Mouse (Mus musculus) heart, embryonic 15.5 days (tissue): ENCODE measurements around the gene Olfr1015. TPM values are rescaled to one million over a fixed set of nuclear protein-coding genes. Genes with fewer than 3 reads are reported as not detected.

Experiments
- ATAC-seq: fragments of 200-750 bp; cut with Nextera tagmentation; replicated peaks from 2 replicates; pipeline ENCODE4 v1.8.0; 2017; ENCODE audit warnings: low read depth, moderate TSS enrichment; ENCODE audit not compliant: insufficient number of reproducible peaks, insufficient read depth, low FRiP score
- H3K27ac ChIP-seq: fragments of 300-500 bp; sonication (generic); 2 replicates; pipeline ENCODE4 v1.5.1; 2015; ENCODE audit warnings: mild to moderate bottlenecking, inconsistent platforms
- H3K27me3 ChIP-seq: fragments of 300-500 bp; sonication (generic); 2 replicates; pipeline ENCODE4 v1.6.1; 2015; ENCODE audit warnings: inconsistent platforms
- H3K36me3 ChIP-seq: fragments of 300-500 bp; sonication (generic); 2 replicates; pipeline ENCODE4 v1.6.1; 2015; ENCODE audit warnings: mild to moderate bottlenecking, inconsistent platforms
- H3K4me1 ChIP-seq: fragments of 300-500 bp; sonication (generic); replicated peaks from 2 replicates; pipeline ENCODE4 v1.6.1; 2015; ENCODE audit warnings: inconsistent platforms
- H3K4me2 ChIP-seq: fragments of 300-500 bp; sonication (generic); 2 replicates; pipeline ENCODE4 v1.6.1; 2015; ENCODE audit warnings: inconsistent platforms, mild to moderate bottlenecking, moderate library complexity
- H3K4me3 ChIP-seq: fragments of 300-500 bp; sonication (generic); 2 replicates; pipeline ENCODE4 v1.5.1; 2015; ENCODE audit warnings: mild to moderate bottlenecking, inconsistent platforms
- H3K9ac ChIP-seq: fragments of 300-500 bp; sonication (generic); 2 replicates; pipeline ENCODE4 v1.6.1; 2015; ENCODE audit warnings: mild to moderate bottlenecking, inconsistent platforms
- H3K9me3 ChIP-seq: fragments of 300-500 bp; sonication (generic); replicated peaks from 2 replicates; pipeline ENCODE4 v1.6.1; 2016; ENCODE audit warnings: inconsistent platforms
- WGBS: fragments of 180-500 bp; shearing (Covaris S2); methylation state at CpG from one replicate; pipeline ENCODE4 v1.1.7; 2015; ENCODE audit warnings: mixed read lengths; 5-methylcytosine and 5-hydroxymethylcytosine counted together
- polyA plus RNA-seq: library from polyadenylated mRNA; unstranded; fragments of >200 nt; fragmentation: Nextera tagmentation; extraction: Ambion mirVana; gene quantifications from 2 replicates; pipeline ENCODE4 v1.2.1, GENCODE M21; 2015

Gene Olfr1015
- not detected in 2 replicates for polyA plus RNA-seq

- Histone ChIP-seq H3K4me2 (no peak within 1 kb of the TSS), H3K9me3 (no peaks in the 10 kb centered on the region), H3K27ac (no peak within 1 kb of the TSS), H3K27me3 (no peaks in the 10 kb centered on the region), H3K4me1 (no peaks in the 10 kb centered on the region), H3K4me3 (no peak within 1 kb of the TSS), H3K9ac (no peak within 1 kb of the TSS), H3K36me3 (no peaks in the 10 kb centered on the region)
- ATAC-seq = no peak
Observed at GRCm38 (mm10) chr2:85781717-85782116, at the start of gene Olfr1015. Gene Olfr1015 (plus strand): TSS chr2:85782017.

- no peak for ATAC-seq
- H3K9me3 ChIP-seq = no peaks in the 10 kb centered on the region
Observed at GRCm38 (mm10) chr2:85753822-85754221, 28.0 kb upstream of the Olfr1015 start.

GRCm38 (mm10) chr2:85762666-85763065 lies 19.2 kb upstream of the Olfr1015 start, which contains the start of gene Olfr1012:
Gene Olfr1012 (minus strand): TSS chr2:85762766.
- no peak within 1 kb of the TSS for H3K9ac ChIP-seq
- H3K27ac ChIP-seq = no peak within 1 kb of the TSS
- no peak within 1 kb of the TSS for H3K4me3 ChIP-seq
- H3K27me3 ChIP-seq = no peaks in the 10 kb centered on the region
- H3K36me3 ChIP-seq = no peaks in the 10 kb centered on the region
- H3K4me2 ChIP-seq = no peak within 1 kb of the TSS
- ATAC-seq = no peak
- 48% methylated on average over 1 of the region's 1 CpGs for WGBS
- no peaks in the 10 kb centered on the region for H3K9me3 ChIP-seq
- H3K4me1 ChIP-seq = no peaks in the 10 kb centered on the region

More at GRCm38 (mm10) chr2:85753822-85754221, 28.0 kb upstream of the Olfr1015 start:
- Histone ChIP-seq H3K27me3 (no peaks in the 10 kb centered on the region), H3K36me3 (no peaks in the 10 kb centered on the region), H3K27ac (no peak overlapping the region), H3K9ac (no peak overlapping the region), H3K4me3 (no peak overlapping the region), H3K4me2 (no peak overlapping the region), H3K4me1 (no peaks in the 10 kb centered on the region)
- 78% methylated on average over 4 of the region's 4 CpGs for WGBS

- Histone ChIP-seq H3K4me2 (no peak within 1 kb of the TSS), H3K4me1 (no peaks in the 10 kb centered on the region), H3K27me3 (no peaks in the 10 kb centered on the region), H3K27ac (no peak within 1 kb of the TSS), H3K4me3 (no peak within 1 kb of the TSS), H3K9me3 (no peaks in the 10 kb centered on the region), H3K36me3 (no peaks in the 10 kb centered on the region), H3K9ac (no peak within 1 kb of the TSS)
- no peak for ATAC-seq
Observed at GRCm38 (mm10) chr2:85766798-85767197, 15.0 kb upstream of the Olfr1015 start, which contains the start of gene Olfr1013. Gene Olfr1013 (plus strand): TSS chr2:85767098.

GRCm38 (mm10) chr2:85772413-85772812 lies 9.4 kb upstream of the Olfr1015 start, which contains the start of gene Olfr1014:
Gene Olfr1014 (plus strand): TSS chr2:85772713.
- Histone ChIP-seq H3K9me3 (no peaks in the 10 kb centered on the region), H3K4me1 (no peaks in the 10 kb centered on the region), H3K27ac (no peak within 1 kb of the TSS), H3K4me2 (no peak within 1 kb of the TSS), H3K9ac (no peak within 1 kb of the TSS), H3K4me3 (no peak within 1 kb of the TSS), H3K36me3 (no peaks in the 10 kb centered on the region), H3K27me3 (no peaks in the 10 kb centered on the region)
- ATAC-seq = no peak

GRCm38 (mm10) chr2:85792331-85792730 lies 10.5 kb downstream of the Olfr1015 start:
- Histone ChIP-seq H3K27me3 (no peaks in the 10 kb centered on the region), H3K27ac (no peak overlapping the region)

GRCm38 (mm10) chr2:85802444-85802843 lies 20.6 kb downstream of the Olfr1015 start, which contains the start of gene Olfr1016:
Gene Olfr1016 (minus strand): TSS chr2:85802544.
- no peak within 1 kb of the TSS for H3K27ac ChIP-seq
- no peaks in the 10 kb centered on the region for H3K36me3 ChIP-seq
- no peaks in the 10 kb centered on the region for H3K4me1 ChIP-seq
- 84% methylated on average over 2 of the region's 2 CpGs for WGBS
- ATAC-seq = no peak
- no peaks in the 10 kb centered on the region for H3K27me3 ChIP-seq
- no peak within 1 kb of the TSS for H3K4me2 ChIP-seq
- H3K9me3 ChIP-seq = no peaks in the 10 kb centered on the region
- no peak within 1 kb of the TSS for H3K4me3 ChIP-seq
- H3K9ac ChIP-seq = no peak within 1 kb of the TSS

More at GRCm38 (mm10) chr2:85792331-85792730, 10.5 kb downstream of the Olfr1015 start:
- WGBS = 53% methylated on average over 2 of the region's 2 CpGs
- H3K9ac ChIP-seq = no peak overlapping the region
- H3K4me3 ChIP-seq = no peak overlapping the region
- H3K9me3 ChIP-seq = no peaks in the 10 kb centered on the region
- no peak overlapping the region for H3K4me2 ChIP-seq
- ATAC-seq = no peak
- H3K36me3 ChIP-seq = no peaks in the 10 kb centered on the region
- H3K4me1 ChIP-seq = no peaks in the 10 kb centered on the region

GRCm38 (mm10) chr2:85804501-85804900 lies 22.7 kb downstream of the Olfr1015 start:
- Histone ChIP-seq H3K27me3 (no peaks in the 10 kb centered on the region), H3K36me3 (no peaks in the 10 kb centered on the region), H3K27ac (no peak overlapping the region), H3K4me2 (no peak overlapping the region), H3K4me1 (no peaks in the 10 kb centered on the region), H3K9ac (no peak overlapping the region), H3K9me3 (no peaks in the 10 kb centered on the region), H3K4me3 (no peak overlapping the region)
- WGBS = 65% methylated on average over 4 of the region's 4 CpGs
- no peak for ATAC-seq

GRCm38 (mm10) chr2:85818179-85818578 lies 36.4 kb downstream of the Olfr1015 start, which contains the start of gene Olfr1018:
Gene Olfr1018 (plus strand): TSS chr2:85818479.
- no peak within 1 kb of the TSS for H3K27ac ChIP-seq
- no peaks in the 10 kb centered on the region for H3K9me3 ChIP-seq
- no peaks in the 10 kb centered on the region for H3K4me1 ChIP-seq
- no peak within 1 kb of the TSS for H3K9ac ChIP-seq
- ATAC-seq = no peak
- H3K4me2 ChIP-seq = no peak within 1 kb of the TSS
- no peak within 1 kb of the TSS for H3K4me3 ChIP-seq
- no peaks in the 10 kb centered on the region for H3K27me3 ChIP-seq
- H3K36me3 ChIP-seq = no peaks in the 10 kb centered on the region

Other genes starting within 250 kb of the Olfr1015 start
- not detected in 2 replicates for gene Olfr996, start 202.8 kb upstream of the Olfr1015 start, polyA plus RNA-seq
- not detected in 2 replicates for gene Olfr998, start 193.1 kb upstream of the Olfr1015 start, polyA plus RNA-seq
- not detected in 2 replicates for gene Olfr1000, start 170.1 kb upstream of the Olfr1015 start, polyA plus RNA-seq
- not detected in 2 replicates for gene Olfr1002, start 131.3 kb upstream of the Olfr1015 start, polyA plus RNA-seq
- gene Olfr154, start 117.6 kb upstream of the Olfr1015 start, polyA plus RNA-seq = not detected in 2 replicates
- not detected in 2 replicates for gene Olfr1006, start 103.2 kb upstream of the Olfr1015 start, polyA plus RNA-seq
- not detected in 2 replicates for gene Olfr1008, start 92.6 kb upstream of the Olfr1015 start, polyA plus RNA-seq
- gene Olfr1009, start 66.6 kb upstream of the Olfr1015 start, polyA plus RNA-seq = not detected in 2 replicates
- gene Olfr1012, start 19.3 kb upstream of the Olfr1015 start, polyA plus RNA-seq = not detected in 2 replicates
- gene Olfr1013, start 14.9 kb upstream of the Olfr1015 start, polyA plus RNA-seq = not detected in 2 replicates
- not detected in 2 replicates for gene Olfr1014, start 9.3 kb upstream of the Olfr1015 start, polyA plus RNA-seq
- gene Olfr1016, start 20.5 kb downstream of the Olfr1015 start, polyA plus RNA-seq = not detected in 2 replicates
- gene Olfr1018, start 36.5 kb downstream of the Olfr1015 start, polyA plus RNA-seq = not detected in 2 replicates
- not detected in 2 replicates for gene Olfr1019, start 63.5 kb downstream of the Olfr1015 start, polyA plus RNA-seq
- not detected in 2 replicates for gene Olfr1020, start 65.0 kb downstream of the Olfr1015 start, polyA plus RNA-seq
- gene Olfr1022, start 86.6 kb downstream of the Olfr1015 start, polyA plus RNA-seq = not detected in 2 replicates
- not detected in 2 replicates for gene Olfr1023, start 103.6 kb downstream of the Olfr1015 start, polyA plus RNA-seq
- not detected in 2 replicates for gene Olfr1024, start 123.0 kb downstream of the Olfr1015 start, polyA plus RNA-seq
- not detected in 2 replicates for gene Olfr1025-ps1, start 133.2 kb downstream of the Olfr1015 start, polyA plus RNA-seq
- not detected in 2 replicates for gene Olfr1026, start 139.5 kb downstream of the Olfr1015 start, polyA plus RNA-seq
- gene Olfr1028, start 168.4 kb downstream of the Olfr1015 start, polyA plus RNA-seq = not detected in 2 replicates
- not detected in 2 replicates for gene Olfr1029, start 191.9 kb downstream of the Olfr1015 start, polyA plus RNA-seq
- not detected in 2 replicates for gene Olfr1030, start 197.3 kb downstream of the Olfr1015 start, polyA plus RNA-seq
- not detected in 2 replicates for gene Olfr1031, start 208.3 kb downstream of the Olfr1015 start, polyA plus RNA-seq
- not detected in 2 replicates for gene Olfr1032, start 223.5 kb downstream of the Olfr1015 start, polyA plus RNA-seq
- 7.7 and 9.0 TPM in 2 replicates for gene Olfr1033, start 238.6 kb downstream of the Olfr1015 start, polyA plus RNA-seq